Mouse (Mus musculus) thymus, adult 2 months (tissue): ENCODE results near the gene Clpp.

Experiments
- CTCF ChIP-seq: fragments of 200-500 bp; IDR thresholded peaks from 2 replicates; pipeline ENCODE4 v1.5.1; 2012; ENCODE audit warnings: mild to moderate bottlenecking, control low read depth, low read length, moderate library complexity, borderline replicate concordance; ENCODE audit not compliant: control insufficient read depth, poor library complexity, insufficient read depth; ENCODE audit errors: extremely low read depth
- POLR2A ChIP-seq: fragments of 200-500 bp; IDR thresholded peaks from 2 replicates; pipeline ENCODE4 v1.6.1; 2012; ENCODE audit warnings: mild to moderate bottlenecking, low read length, control low read depth, moderate library complexity; ENCODE audit not compliant: control insufficient read depth, poor library complexity, insufficient read depth; ENCODE audit errors: extremely low read depth

- TF ChIP-seq CTCF (no peak), POLR2A (no peak)
Observed at GRCm38 (mm10) chr17:56957763-56958429, 32.2 kb upstream of the Clpp start.
